In genomic region chr11:85167503-85167902, GRCm38 (mm10) we compare ENCODE assay signal across 18 mouse cellular contexts. TPM values are rescaled to one million over a fixed set of nuclear protein-coding genes. Genes with fewer than 3 reads are reported as not detected.
A peak's percentile ranks its signal among the peaks of the same experiment; 100 is the strongest.
DNase-seq lines count a peak whose midpoint lies in the region.
"Had no signal": no experiment of that assay in that cellular context is flagged by ENCODE, and none has a peak within 500 bp of the region (broad histone marks: within the 10 kb centered on the region; RNA-seq: fewer than 3 reads in every experiment).

No protein-coding gene starts in this region.

- peak; percentile 51 to 81 for DNase-seq in adrenal gland, adult (ENCODE audit: inconsistent age in 2 of 2, low spot score in 1 of 2)
- DNase-seq in adrenal gland, postnatal 4 days (ENCODE audit: low spot score in 2 of 2), result no peak
- peak; percentile 57 for DNase-seq in adrenal gland, postnatal 14 days
- no peak for DNase-seq in adrenal gland, postnatal 10 days
- DNase-seq in retina, postnatal 1 day, result peak; percentile 10
- no peak for DNase-seq in retina, embryonic 14.5 days (ENCODE audit: low spot score)
- DNase-seq in liver, result no peak
- DNase-seq: cerebellum, adult 11-12 months; cerebellum, adult 8-10 months; cerebellum, postnatal 10 days; cerebellum, postnatal 36 days; embryo, embryonic 11 days; gastrocnemius, postnatal 25 days; heart, adult 2 months had no signal

RNA-seq across cellular contexts. Expression of gene 1700125H20Rik, which starts 2.7 kb away (rescaled TPM):
- total RNA-seq in adrenal gland, postnatal 4 days (2021), result 1 to 10 TPM in 1 of 2 experiments, under 1 TPM in 1; 0.62 to 1.3 TPM
- total RNA-seq in adrenal gland, postnatal 14 days (2021), result 1.1 and 1.4 TPM in 2 replicates
- total RNA-seq in adrenal gland, postnatal 10 days (2021), result 1 to 10 TPM in 1 of 2 experiments, under 1 TPM in 1; 0.99 to 1.4 TPM
- total RNA-seq: ES-E14; gastrocnemius, adult 8-10 months; gastrocnemius, postnatal 25 days; heart, adult 2 months; heart, postnatal 25 days; hematopoietic stem cell, adult 5-6 weeks had no signal

RNA-seq across cellular contexts. Expression of gene Usp32, which starts 27.5 kb away (rescaled TPM):
- 10 to 100 TPM; 40.2 to 44.6 TPM for total RNA-seq in adrenal gland, postnatal 4 days (2021)
- total RNA-seq in adrenal gland, postnatal 14 days (2021), result 29.1 and 37.5 TPM in 2 replicates
- 10 to 100 TPM; 25.3 to 29.1 TPM for total RNA-seq in adrenal gland, postnatal 10 days (2021)

Comparison
In these comparisons a context has a peak if more than half of its experiments do, and no peak if none do; other contexts are left out.
1. DNase-seq: peak in adrenal gland, adult (2 of 2), adrenal gland, postnatal 14 days (single experiment) and retina, postnatal 1 day (single experiment); none in adrenal gland, postnatal 4 days (0 of 2), adrenal gland, postnatal 10 days (single experiment), retina, embryonic 14.5 days (single experiment) and liver (single experiment).